Mouse (Mus musculus): ENCODE data around the gene Nf1. TPM values are rescaled to one million over a fixed set of nuclear protein-coding genes. Genes with fewer than 3 reads are reported as not detected.

Gene Nf1
- total and polyA plus RNA-seq, 3 experiments: 8.5 to 30.9 (median 30.5) TPM

GRCm38 (mm10) chr11:79422496-79422895, 83.0 kb downstream of the Nf1 start:
- DNase-seq: no peak

DNA sequence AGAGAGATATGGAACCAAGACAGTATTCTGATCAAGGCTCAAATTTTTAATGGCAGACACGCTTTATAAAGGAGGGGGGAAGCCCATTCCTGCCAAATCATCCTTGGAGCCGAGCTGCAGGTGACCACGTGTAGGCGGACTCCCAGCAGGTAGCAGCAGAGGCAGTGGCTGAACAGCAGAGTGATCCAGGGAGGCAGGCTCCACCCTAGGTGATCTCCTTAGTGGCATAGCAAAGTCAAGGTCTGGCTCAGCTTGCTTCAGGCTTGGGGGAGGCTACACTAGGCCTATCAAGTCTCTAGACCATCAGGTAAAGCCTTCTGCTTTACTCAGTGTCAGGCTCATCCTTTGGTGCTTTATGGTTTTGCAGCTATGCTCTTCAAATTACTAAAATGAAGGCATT, 87.1 kb downstream of the Nf1 start:
- WGBS: 74% methylated on average over 4 of the region's 4 CpGs
- Histone ChIP-seq H3K27ac (no peak overlapping the region), H3K36me3 (ENCODE audit: control insufficient read depth, insufficient read depth, low read length) (peaks cover 3% of the 10 kb centered on the region; the same call in 1 of the 2 replicates), H3K4me3 (no peak overlapping the region), H3K27me3 (ENCODE audit: control insufficient read depth, insufficient read depth, low read length) (no peaks in the 10 kb centered on the region), H3K79me2 (replicated peaks; ENCODE audit: control insufficient read depth, insufficient read depth, low read length) (no peaks in the 10 kb centered on the region), H3K4me1 (ENCODE audit: control insufficient read depth, insufficient read depth, low read length) (no peaks in the 10 kb centered on the region), H3K9ac (ENCODE audit: low read depth, low read length) (no peak overlapping the region)
- no peak for DNase-seq
- TF ChIP-seq CTCF (IDR thresholded peaks at IDR 0.05) (no peak), POLR2A (IDR thresholded peaks at IDR 0.05; ENCODE audit: insufficient read depth, low read depth, low read length) (no peak), EP300 (IDR thresholded peaks at IDR 0.05; ENCODE audit: insufficient read depth, low read depth, low read length) (no peak)
- intact Hi-C loops (cut with DNase I): no loop called here

More at GRCm38 (mm10) chr11:79422496-79422895, 83.0 kb downstream of the Nf1 start:
- Histone ChIP-seq H3K27me3 (ENCODE audit: control insufficient read depth, insufficient read depth, low read length) (no peaks in the 10 kb centered on the region), H3K4me3 (no peak overlapping the region), H3K36me3 (ENCODE audit: control insufficient read depth, insufficient read depth, low read length) (peaks cover 2% of the 10 kb centered on the region; the same call in 1 of the 2 replicates), H3K27ac (no peak overlapping the region), H3K79me2 (replicated peaks; ENCODE audit: control insufficient read depth, insufficient read depth, low read length) (no peaks in the 10 kb centered on the region), H3K4me1 (ENCODE audit: control insufficient read depth, insufficient read depth, low read length) (no peaks in the 10 kb centered on the region), H3K9ac (ENCODE audit: low read depth, low read length) (no peak overlapping the region)
- TF ChIP-seq EP300 (IDR thresholded peaks at IDR 0.05; ENCODE audit: insufficient read depth, low read depth, low read length): no peak
- no peak for TF ChIP-seq POLR2A (IDR thresholded peaks at IDR 0.05; ENCODE audit: insufficient read depth, low read depth, low read length)
- no peak for TF ChIP-seq CTCF (IDR thresholded peaks at IDR 0.05)
- intact Hi-C loops (cut with DNase I): no loop called here
- WGBS: 93% methylated on average over 5 of the region's 5 CpGs

DNA sequence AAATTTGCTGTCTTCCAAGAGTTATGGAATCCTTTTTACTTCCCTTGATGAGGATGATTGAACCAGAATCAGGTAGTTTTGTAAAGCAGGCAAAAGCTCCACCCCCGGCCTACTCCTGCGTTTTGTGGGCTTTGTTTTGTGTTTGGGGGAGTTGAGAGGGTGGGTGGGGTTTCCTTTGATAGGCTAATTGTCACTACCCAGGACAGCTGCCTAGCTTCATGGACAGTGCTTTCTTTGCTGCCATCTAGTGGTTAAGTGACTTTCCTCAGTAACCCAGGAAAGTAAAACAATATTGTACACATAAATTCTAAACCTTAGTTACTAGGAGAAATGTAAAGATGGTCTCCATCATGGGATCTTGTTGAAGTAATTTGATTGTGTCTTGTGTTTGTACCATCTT, 88.1 kb downstream of the Nf1 start:
- intact Hi-C loops (cut with DNase I): no loop called here
- Histone ChIP-seq H3K4me3 (no peak overlapping the region), H3K4me1 (ENCODE audit: control insufficient read depth, insufficient read depth, low read length) (no peaks in the 10 kb centered on the region), H3K79me2 (replicated peaks; ENCODE audit: control insufficient read depth, insufficient read depth, low read length) (no peaks in the 10 kb centered on the region), H3K27ac (no peak overlapping the region), H3K27me3 (ENCODE audit: control insufficient read depth, insufficient read depth, low read length) (no peaks in the 10 kb centered on the region), H3K36me3 (ENCODE audit: control insufficient read depth, insufficient read depth, low read length) (peaks cover 3% of the 10 kb centered on the region; the same call in 1 of the 2 replicates), H3K9ac (ENCODE audit: low read depth, low read length) (no peak overlapping the region)
- TF ChIP-seq CTCF (IDR thresholded peaks at IDR 0.05) (peak; percentile 88), POLR2A (IDR thresholded peaks at IDR 0.05; ENCODE audit: insufficient read depth, low read depth, low read length) (no peak)
- 4% methylated on average over 2 of the region's 2 CpGs for WGBS
- DNase-seq: peak in 1 of 2 experiments; percentile 7

GRCm38 (mm10) chr11:79435252-79435651, 95.8 kb downstream of the Nf1 start:
- H3K36me3 ChIP-seq (ENCODE audit: control insufficient read depth, insufficient read depth, low read length): no peaks in the 10 kb centered on the region
- no peak overlapping the region for H3K9ac ChIP-seq (ENCODE audit: low read depth, low read length)
- WGBS: 89% methylated on average over 4 of the region's 4 CpGs
- no peaks in the 10 kb centered on the region for H3K79me2 ChIP-seq (replicated peaks; ENCODE audit: control insufficient read depth, insufficient read depth, low read length)
- H3K27me3 ChIP-seq (ENCODE audit: control insufficient read depth, insufficient read depth, low read length): no peaks in the 10 kb centered on the region
- no peak overlapping the region for H3K4me3 ChIP-seq
- no peak for DNase-seq
- TF ChIP-seq EP300 (IDR thresholded peaks at IDR 0.05; ENCODE audit: insufficient read depth, low read depth, low read length) (no peak), POLR2A (IDR thresholded peaks at IDR 0.05; ENCODE audit: insufficient read depth, low read depth, low read length) (no peak), CTCF (IDR thresholded peaks at IDR 0.05) (no peak)
- intact Hi-C loops (cut with DNase I): no loop called here
- no peaks in the 10 kb centered on the region for H3K4me1 ChIP-seq (ENCODE audit: control insufficient read depth, insufficient read depth, low read length)
- H3K27ac ChIP-seq: no peak overlapping the region

- DNase-seq: no peak
- Histone ChIP-seq H3K36me3 (ENCODE audit: control insufficient read depth, insufficient read depth, low read length) (no peaks in the 10 kb centered on the region; the same call in 1 of the 2 replicates), H3K4me1 (ENCODE audit: control insufficient read depth, insufficient read depth, low read length) (no peaks in the 10 kb centered on the region), H3K9ac (ENCODE audit: low read depth, low read length) (no peak overlapping the region), H3K27ac (no peak overlapping the region), H3K4me3 (no peak overlapping the region), H3K27me3 (ENCODE audit: control insufficient read depth, insufficient read depth, low read length) (no peaks in the 10 kb centered on the region), H3K79me2 (replicated peaks; ENCODE audit: control insufficient read depth, insufficient read depth, low read length) (no peaks in the 10 kb centered on the region)
- TF ChIP-seq POLR2A (IDR thresholded peaks at IDR 0.05; ENCODE audit: insufficient read depth, low read depth, low read length) (no peak), CTCF (IDR thresholded peaks at IDR 0.05) (no peak), EP300 (IDR thresholded peaks at IDR 0.05; ENCODE audit: insufficient read depth, low read depth, low read length) (no peak)
- intact Hi-C loops (cut with DNase I): loop anchor here (10.0 kb wide), 1 partner anchor 496 kb away; no protein-coding TSS in a partner anchor
These were observed 108.9 kb downstream of the Nf1 start for GRCm38 (mm10) chr11:79448361-79448760.

- TF ChIP-seq POLR2A (IDR thresholded peaks at IDR 0.05; ENCODE audit: insufficient read depth, low read depth, low read length): no peak
- TF ChIP-seq CTCF (IDR thresholded peaks at IDR 0.05): no peak
- TF ChIP-seq EP300 (IDR thresholded peaks at IDR 0.05; ENCODE audit: insufficient read depth, low read depth, low read length): no peak
- Histone ChIP-seq H3K4me3 (no peak overlapping the region), H3K4me1 (ENCODE audit: control insufficient read depth, insufficient read depth, low read length) (no peaks in the 10 kb centered on the region), H3K36me3 (ENCODE audit: control insufficient read depth, insufficient read depth, low read length) (no peaks in the 10 kb centered on the region), H3K27ac (no peak overlapping the region), H3K9ac (ENCODE audit: low read depth, low read length) (no peak overlapping the region), H3K79me2 (replicated peaks; ENCODE audit: control insufficient read depth, insufficient read depth, low read length) (no peaks in the 10 kb centered on the region), H3K27me3 (ENCODE audit: control insufficient read depth, insufficient read depth, low read length) (no peaks in the 10 kb centered on the region)
- intact Hi-C loops (cut with DNase I): no loop called here
- DNase-seq: no peak
These were observed 113.5 kb downstream of the Nf1 start for GRCm38 (mm10) chr11:79452966-79453365.

All from heart, adult 2 months (tissue).